Mouse (Mus musculus) olfactory bulb, adult 2 months (tissue): ENCODE results near the gene Apobec2.

Experiments
- CTCF ChIP-seq: fragments of 200-500 bp; IDR thresholded peaks from 2 replicates; pipeline ENCODE4 v1.5.1; 2012; ENCODE audit warnings: low read depth, mild to moderate bottlenecking, low read length, moderate library complexity; ENCODE audit not compliant: insufficient read depth
- POLR2A ChIP-seq: fragments of 200-500 bp; IDR thresholded peaks from 2 replicates; pipeline ENCODE4 v1.6.1; 2012; ENCODE audit warnings: mild to moderate bottlenecking, low read depth, low read length, moderate library complexity; ENCODE audit not compliant: insufficient read depth

DNA sequence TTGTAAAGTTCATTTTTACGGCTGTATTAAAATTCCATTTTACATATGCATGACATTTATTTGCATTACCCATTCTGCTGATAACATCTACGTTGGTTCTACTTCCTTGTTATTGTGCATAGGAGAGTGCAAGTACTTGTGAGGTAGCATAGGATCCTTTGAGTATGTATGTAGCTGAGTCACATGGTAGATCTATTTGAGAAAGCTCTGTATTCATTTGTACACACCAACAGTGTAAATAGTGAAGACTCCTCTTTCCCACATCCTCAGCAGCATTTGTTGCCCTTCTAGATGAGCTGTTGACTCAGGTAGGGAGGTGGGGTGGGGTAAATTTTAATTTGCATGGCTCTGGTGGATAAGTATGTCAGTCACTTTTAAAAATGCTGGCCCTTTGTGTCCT, 28.9 kb downstream of the Apobec2 start:
- TF ChIP-seq CTCF: no peak
- no peak for TF ChIP-seq POLR2A
